Mouse (Mus musculus) embryonic fibroblast, embryonic 13.5 days (primary cell): ENCODE data around the gene Iqschfp.

Experiments used
- CTCF ChIP-seq: IDR thresholded peaks from 2 replicates; pipeline ENCODE4 v1.5.1; 2011; ENCODE audit warnings: mild to moderate bottlenecking, control low read depth, low read length, moderate library complexity, borderline replicate concordance; ENCODE audit not compliant: insufficient read depth
- POLR2A ChIP-seq: IDR thresholded peaks from 2 replicates; pipeline ENCODE4 v1.6.1; 2011; ENCODE audit warnings: low read depth, mild to moderate bottlenecking, control low read depth, low read length, moderate library complexity

GRCm38 (mm10) chr3:67931181-67931580, 39.1 kb downstream of the Iqschfp start:
- TF ChIP-seq CTCF (no peak), POLR2A (no peak)
